Mouse (Mus musculus): Measurements from ENCODE around the gene Pdzd7.

DNA sequence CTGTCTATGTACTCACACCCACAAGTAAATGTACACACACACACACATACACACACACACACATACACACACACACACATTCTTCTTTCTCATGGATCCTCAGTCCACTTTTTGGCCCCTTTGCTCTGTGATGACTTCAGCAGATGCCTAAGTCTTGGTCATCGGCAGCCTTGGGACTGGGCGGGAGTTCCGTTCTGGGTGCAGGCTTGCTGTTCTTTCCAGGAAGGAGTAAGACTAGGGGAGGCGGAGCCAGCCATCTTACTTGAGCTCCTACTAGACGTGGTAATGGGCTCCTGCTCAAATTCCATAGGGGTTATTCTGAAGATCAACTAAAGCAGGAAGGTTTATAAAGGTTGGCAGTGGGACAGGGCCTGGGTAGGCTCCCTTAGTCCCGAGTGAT lies 25.2 kb downstream of the Pdzd7 start:
- TF ChIP-seq ZNF384 (IDR thresholded peaks at IDR 0.05; ENCODE audit: low read depth, low read length) (no peak), ZC3H11A (IDR thresholded peaks at IDR 0.05; ENCODE audit: borderline replicate concordance, low read depth, low read length) (no peak), HCFC1 (IDR thresholded peaks at IDR 0.05; ENCODE audit: borderline replicate concordance, insufficient read depth, low read length) (no peak)
